Mouse (Mus musculus) cerebellum, adult 11-12 months (tissue): ENCODE data around the gene Gpc4.

ENCODE experiments used
- DNase-seq: peaks from one replicate; pipeline ENCODE4 v3.0.0; 2022

The Gpc4 gene

DNA sequence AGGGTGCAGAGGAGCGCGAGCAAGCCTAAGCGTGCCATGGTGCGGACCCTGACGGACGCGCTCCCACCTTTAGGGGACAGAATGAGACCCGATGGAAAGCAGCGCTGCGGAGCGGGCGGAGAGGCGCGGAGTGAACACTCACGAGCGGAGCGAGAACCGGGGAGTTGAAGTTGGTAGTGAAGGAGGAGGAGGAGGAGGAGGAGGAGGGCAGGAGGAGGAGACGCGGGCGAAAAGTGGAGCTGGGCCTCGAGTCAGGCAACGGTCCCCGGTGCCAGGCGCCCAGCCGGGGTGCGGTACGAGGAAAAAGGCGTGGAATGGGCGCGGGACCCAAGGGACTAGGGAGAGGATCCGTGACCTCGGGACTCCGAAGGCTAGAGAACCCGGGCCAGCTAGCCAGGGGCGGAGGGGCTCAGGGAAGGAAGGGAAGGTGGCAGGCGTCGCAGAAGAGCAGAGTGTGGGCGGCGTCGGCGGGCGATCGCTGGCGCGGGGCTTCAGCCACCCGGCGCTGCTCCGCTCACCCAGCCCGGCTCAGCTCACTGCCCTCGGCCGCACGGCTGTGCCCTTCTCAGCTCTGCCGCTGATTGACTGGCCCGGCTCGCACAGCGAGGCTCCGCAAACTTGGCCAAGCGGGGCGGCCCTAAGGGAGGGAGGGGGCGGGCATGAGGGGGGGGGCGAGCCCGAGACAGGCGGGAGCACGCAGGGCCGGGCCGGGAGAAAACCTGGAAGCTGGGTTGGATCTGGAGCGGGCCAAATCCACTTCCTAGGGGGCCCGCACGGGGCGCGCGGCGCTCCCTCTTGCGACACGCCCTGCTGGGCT is at the start of gene Gpc4:
Gene Gpc4 (minus strand): TSS at position 515 of the 817 bp plus-strand sequence.
- peak; percentile 2 for DNase-seq

DNA sequence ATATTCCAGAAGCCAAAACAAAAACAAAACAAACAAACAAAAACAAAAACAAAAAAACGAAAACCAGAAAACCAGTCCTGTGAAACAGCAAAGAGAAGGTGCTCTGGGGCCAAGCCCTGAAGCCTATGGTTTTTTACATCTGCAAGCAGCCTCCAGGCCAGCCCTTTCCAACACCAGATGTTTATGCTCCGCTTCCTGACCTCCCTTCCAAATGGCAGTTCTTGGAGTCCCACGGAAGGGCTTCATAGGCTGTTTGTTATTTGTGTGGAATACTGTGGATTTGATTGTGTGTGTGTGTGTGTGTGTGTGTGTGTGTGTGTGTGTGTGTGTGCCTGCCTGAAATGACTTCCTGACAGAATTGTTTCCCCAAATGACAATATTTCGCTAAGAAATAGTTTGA is 47.8 kb upstream of the Gpc4 start:
- DNase-seq, result no peak

DNA sequence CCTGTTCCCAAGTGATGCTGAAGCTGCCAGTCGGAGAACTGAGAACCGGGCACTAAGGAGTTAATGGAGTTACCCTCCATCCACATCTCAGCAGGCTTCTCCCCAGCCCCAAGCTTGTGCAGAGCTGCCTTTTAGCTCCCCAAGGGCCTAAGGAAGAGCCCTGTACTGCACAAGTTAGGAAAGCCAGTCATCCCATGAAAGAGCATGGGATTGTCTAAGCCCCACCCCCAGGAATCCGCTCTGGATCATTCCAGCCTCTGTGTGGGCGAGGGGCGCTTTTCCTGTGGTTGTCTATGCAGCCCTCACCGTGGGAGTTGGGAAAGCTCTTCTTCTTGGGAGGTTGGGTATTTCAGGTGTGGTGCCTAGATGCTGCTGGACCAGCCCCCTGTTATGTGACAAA is 34.8 kb upstream of the Gpc4 start:
- DNase-seq, result no peak

DNA sequence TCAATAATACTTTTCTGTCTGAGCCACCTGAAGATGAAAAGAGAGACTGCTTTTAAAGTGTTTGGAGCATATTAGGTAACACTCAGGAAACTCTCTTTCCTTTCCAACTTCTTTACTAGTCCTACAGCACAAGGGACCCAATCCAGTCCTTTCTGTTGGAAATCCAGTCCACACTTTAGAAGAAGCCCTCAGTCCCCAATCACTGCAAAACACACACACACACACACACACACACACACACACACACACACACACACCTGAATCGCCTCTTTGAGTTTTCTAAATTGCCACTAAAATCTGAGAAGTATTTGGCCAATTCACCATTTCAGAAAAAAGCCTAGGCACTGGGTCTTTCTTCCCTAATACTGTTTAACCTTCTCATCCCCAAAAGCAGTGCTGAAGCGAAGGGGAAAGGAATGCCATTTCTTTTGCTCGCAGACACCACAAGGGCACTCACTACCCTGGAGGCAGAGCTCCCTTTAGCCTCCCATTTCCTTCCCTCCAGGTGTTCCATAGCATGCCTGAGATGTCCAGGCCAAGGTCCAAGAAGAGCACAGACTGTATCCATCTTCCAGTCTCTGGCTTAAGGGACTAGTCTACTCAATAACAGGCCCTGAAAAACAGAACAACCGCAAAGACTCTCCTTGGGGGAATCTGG is 28.4 kb upstream of the Gpc4 start:
- no peak for DNase-seq

DNA sequence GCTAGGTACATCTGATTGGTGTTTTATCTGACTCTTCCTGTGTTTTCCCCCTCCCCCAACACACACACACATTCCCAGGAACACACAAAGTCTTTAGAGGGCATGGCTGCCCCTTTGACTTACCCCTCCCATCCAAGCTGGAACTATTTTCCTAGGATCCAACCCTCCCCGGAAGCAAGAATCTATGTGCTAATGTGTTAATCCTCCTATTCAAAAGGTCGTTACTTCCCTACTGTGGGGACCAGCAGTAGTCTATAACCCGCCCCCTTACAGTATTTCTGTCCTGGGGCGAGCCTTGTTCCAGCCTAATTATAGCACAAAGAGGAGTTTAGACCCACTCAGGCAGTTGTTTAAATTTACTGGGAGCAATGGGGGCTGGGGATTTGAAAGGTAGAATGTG is 24.0 kb upstream of the Gpc4 start:
- DNase-seq, result no peak

DNA sequence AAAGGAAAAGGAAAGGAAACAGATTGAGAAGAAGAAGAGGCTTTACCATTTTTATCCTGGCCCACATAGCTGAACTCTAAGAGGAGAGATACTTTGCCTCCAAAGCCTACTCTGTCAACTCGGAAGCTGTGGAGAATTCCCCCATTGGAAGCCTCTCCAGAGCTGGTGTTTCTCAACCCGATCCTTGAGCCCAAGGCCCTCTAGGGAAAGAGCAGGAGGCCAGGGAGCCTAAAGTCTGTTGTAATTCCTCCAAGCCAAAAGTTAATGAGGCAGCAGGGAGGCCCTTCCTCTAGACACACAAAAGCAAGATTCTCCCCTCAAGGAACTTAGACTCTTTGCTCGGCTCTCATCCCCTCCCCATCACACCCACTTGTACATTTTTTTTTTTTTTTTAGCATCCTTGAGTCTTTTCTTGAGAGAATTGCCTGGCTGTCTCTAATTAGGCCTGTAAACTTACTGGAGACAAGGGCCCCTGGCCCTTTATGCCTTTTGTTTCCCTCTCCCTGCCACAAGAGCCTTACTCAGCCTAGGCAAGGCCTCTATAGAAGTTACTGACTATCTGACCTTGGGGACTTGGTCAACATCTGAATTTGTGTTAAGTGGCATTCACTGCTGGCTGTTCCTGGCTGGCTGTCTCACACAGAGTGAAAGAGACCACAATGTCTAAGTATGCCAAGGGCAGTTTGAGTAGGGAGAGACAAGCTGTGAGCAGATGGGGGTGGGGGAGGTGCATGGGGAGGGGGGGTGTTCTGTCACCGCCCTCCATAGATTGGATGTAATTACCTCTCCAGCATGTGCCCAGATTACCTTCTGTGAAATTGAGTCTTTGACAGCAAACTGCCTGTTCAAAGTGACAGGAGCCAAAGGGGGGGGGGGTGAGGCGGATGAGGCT is 18.7 kb upstream of the Gpc4 start:
- no peak for DNase-seq

DNA sequence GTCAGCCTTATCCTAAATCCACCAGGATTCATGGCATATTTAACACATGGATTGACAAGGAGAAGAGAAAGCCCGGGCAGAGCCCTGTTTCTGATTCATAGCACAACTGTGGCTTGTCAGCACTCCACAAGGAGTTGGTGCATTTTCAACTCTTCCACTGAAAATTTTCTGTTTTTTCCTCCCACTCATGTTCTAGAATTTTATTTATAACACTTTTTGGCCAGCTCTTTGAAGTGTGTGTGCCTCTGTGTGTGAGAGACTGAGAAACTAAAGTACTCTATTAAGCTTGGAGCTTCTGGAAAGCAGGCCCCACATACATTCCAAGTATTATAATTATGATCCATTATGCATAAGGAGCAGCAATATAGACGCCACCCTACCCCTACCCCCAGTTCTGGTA is 16.3 kb upstream of the Gpc4 start:
- no peak for DNase-seq

DNA sequence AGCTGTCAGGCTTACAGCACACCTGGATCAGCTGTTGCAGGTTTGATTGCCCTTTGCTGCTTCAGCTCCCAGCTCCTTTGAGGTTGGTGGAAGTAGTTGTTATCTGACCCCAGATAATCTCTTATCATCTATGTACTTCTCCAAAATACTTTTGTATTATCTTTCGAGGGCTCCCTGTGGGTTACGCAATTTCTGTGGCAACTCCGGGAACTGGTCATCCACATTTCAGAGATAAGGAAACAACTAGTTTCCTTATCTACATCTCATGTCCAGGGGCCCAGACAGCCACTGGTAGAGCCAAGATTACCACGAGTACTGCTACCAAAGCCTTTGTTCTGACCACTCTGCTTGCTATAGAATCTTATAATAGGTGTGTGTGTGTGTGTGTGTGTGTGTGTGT is 12.0 kb upstream of the Gpc4 start:
- no peak for DNase-seq

DNA sequence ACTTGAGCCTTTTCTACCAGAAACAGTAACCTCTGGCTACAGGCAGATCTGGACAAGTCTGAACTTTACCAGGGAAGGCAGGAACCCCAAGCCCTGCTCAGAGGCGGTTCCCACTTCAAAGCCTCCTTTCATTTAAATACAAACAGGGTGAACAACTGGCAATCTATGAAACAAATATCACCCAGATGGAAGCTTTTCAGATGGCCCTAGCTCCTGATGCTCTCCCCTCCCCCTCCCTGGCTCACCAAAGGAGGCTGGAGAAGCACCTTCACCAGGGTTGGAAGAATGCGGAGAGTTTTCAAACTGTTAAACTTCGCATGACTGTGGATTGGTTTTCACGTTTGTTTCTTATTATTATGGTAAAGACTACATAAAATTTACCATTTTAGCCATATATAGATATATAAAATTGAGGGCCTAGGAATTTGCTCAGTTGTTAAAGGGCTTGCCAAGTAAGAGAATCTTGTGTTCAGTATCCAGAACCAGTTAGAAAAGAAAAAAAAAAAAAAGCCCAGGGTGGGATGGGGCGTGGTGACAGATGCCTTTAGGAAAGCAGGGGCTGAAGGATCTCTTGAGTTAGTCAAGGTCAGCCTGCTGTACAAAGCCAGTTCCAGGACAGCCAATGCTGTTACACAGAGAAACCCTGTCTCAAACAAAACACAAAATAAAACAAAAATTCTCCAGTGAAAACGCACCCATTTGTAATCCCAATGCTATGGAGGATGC is 2.6 kb upstream of the Gpc4 start:
- DNase-seq, result no peak

DNA sequence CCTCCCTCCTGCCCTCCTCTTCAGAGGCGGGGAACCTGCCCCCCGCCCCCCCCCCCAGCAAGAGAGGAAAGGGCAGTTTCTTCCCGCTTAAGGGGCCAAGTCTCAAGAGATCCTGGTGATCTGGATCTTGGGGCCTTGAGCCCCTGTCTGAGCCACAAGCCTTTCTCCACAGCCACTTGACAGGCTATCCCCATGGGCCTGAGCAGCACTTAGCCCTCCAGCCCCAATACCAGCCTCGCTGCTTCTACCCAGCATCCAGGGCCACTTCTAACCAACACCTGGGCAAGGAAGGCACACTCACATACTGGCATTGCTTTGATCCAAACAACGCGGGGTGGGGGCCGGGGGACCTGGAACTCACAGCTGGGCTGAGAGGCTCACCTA is 495 bp upstream of the Gpc4 start:
- DNase-seq, result no peak

DNA sequence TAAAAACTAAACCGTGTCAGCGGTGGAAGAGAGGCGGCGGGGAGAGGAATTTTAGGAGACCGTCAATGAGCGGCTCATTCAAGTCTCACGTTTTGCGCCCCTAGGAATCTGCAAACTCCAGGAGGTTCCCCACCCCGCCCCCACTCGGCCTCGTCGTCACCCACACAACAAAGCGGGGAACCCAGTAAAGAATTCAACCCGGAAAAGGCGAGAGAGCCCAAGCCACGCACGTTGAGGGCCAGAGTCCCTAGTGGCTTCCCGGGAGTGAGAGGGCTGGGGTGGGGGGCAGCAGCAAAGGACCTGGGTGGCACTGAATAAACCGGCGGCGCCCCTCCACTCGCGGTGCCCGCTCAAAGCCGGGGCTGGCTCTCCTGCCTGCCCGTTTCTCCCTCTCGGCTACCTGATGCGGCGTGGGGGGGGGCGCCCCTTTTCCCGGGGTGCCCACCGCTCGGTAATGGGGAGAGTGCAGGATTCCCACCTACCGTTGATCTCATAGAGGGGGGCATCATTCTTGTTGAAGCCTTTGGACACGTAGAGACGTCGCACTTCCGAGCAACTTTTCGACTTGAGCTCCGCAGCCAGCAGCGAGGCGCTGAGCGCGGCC is 816 bp downstream of the Gpc4 start:
- no peak for DNase-seq

DNA sequence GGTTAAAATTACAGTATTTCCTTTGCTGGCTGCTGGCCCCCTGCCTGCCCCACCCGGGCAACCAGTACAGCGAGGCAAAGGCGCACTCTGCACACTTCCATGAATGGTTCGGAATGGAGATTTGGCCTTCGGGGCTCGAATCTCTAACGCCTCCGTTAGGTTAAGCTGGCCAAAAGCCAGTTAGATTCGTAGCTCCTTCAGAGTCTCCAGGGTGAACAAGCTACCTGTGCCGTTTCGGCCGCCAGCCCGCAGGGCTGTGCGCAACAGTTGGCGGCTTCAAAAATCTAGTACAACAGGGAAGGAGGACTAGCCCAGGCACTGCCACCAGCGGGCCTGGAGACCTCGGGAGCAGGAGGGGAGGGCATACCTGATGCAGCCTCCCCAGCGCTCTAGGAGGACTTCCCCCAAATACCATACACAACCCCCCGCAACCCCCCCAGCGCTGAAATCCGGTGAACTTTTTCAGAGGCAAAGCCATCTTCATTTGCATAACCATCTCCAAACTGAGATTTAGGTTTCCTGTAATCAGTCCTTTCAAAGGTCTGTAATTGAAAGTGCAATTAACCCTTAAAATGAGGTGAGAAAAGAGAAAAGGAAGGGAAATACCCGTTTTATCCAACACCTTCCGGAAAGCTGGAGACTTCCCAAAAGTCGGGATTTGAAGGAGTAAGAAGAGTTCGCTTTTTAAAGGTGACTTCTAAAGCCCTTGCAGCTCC is 1.5 kb downstream of the Gpc4 start:
- DNase-seq, result no peak

DNA sequence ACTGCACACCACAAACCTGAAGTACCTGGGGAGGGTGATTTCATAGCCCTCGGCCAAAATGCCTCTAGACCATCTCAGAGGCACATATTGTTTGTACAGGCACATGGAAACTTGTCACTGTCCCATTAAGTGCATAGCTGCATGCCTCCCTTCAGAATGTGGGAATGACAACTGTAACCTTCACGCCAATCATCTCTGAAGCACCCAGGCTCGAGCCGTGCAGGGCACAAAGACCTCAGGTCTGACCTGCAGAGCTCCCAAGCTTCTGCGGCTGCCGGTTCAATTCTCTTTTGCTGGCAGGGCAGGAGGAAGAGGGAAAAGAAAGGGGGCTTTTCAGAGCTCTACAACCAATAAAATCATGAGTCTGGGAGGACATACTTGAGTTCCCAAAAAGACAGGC is 2.3 kb downstream of the Gpc4 start:
- DNase-seq, result no peak

DNA sequence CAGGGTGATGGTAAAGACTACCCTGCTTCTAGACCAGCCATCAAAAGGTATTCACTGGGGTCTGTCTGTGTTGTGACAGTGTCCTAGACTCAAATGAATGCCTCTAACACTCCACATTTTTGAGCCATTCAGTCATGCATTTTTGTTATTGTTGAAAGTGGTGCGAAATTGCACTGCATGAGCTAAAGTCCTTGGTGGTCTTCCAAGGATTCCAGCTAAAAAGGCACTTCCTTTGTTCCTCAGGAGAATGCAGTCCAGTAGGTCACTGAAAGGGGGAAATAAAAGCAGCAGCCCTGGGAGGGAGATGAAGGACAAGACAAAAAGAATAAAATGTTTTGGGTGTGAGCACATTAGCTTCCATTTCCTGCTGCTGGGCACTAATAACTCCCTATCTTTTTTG is 2.8 kb downstream of the Gpc4 start:
- DNase-seq, result no peak

DNA sequence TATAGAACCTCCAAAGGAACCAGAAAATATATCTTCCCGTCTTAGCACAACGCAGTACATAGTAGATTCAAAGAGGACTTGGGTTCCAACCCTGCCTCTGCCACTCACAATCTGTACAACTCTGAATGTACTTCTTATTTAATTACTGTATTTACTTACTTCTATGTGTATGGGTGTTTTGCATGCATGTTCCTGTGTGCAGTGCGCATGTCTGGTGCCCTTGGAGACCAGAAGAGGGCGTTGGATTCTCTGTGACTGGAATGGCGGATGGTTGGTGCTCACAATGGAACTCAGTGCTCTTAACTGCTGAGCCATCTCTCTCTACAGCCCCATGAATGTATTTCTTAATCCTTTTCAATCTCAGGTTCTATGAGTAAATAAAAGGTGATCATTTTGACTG is 5.4 kb downstream of the Gpc4 start:
- DNase-seq, result no peak

DNA sequence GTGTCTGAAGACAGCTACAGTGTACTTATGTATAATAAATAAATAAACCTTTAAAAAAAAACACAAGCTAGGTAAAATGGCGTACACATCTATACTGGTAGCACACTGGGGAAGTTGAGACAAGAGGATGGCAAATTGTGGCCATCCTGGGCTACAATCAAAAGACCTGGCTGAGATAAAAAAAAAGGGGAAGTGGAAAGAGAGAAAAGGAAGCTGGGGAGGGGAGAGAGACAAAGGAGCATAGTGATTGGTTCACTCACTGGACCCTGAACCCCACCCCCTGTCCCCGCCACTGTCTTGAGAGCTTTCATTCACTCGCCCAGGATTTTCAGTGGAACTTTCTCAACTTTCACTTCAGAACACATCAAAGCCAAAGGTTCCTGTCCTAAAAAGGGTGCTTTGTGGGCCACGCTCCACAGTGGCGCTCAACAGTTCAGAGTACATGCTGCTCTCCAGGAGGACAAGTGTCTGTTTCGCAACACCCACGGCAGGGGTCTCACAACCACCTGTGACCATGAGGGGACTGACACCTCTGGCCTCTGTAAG is 9.6 kb downstream of the Gpc4 start:
- DNase-seq, result no peak

DNA sequence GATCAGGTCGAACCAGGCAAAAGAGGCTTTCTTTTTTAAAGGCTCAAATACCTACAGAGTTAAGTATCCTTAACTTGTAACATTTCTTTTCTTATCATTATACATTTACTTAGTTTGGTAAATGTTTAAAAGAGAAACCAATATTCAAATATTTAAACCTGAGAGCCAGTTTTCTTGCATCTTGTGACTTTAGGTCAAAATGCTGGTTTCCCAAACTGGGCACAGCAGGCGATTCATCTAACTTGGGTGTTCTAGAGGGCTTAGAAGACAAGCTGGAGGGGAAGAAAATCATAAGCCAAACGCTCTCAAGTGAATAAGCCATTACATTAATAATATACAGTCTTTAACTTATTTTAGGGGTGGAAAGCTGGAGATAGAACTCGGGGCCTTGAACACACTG is 10.2 kb downstream of the Gpc4 start:
- no peak for DNase-seq

DNA sequence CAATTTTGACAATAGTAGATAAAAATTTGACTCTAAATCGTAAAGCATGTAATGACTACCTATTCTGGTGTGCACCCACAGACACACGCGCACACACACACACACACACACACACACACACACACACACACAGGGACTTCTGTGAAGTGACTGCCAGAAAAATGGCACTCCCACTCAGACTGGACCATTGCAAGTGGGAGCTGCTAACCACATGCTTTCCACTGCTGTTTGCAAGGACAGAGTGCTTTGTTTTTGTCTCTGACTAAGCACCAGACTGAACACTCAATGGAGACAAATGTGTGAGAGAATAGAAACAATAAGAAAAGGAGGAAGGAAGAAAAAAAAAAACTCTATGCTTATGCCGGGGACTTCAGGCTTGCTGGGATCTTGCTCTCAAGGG is 11.6 kb downstream of the Gpc4 start:
- DNase-seq, result no peak

DNA sequence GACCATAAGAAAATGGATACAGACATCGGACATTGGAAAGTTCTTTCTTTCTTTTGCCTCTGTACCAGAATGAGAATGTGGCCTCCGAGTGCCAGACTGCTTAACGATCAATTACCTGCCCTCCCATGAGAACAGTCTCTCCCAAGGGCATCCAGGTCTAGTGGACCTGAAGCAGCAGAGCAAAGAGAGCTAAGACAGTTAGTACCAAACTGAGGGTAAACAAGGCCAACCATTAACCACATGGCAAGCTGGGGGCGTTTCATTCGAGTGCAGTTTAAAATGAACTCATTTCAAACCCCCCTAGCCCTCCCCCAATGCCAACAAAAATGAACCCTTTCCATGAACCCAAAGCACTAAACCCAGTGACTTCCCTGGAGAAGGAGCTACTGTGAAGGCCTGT is 12.1 kb downstream of the Gpc4 start:
- no peak for DNase-seq

DNA sequence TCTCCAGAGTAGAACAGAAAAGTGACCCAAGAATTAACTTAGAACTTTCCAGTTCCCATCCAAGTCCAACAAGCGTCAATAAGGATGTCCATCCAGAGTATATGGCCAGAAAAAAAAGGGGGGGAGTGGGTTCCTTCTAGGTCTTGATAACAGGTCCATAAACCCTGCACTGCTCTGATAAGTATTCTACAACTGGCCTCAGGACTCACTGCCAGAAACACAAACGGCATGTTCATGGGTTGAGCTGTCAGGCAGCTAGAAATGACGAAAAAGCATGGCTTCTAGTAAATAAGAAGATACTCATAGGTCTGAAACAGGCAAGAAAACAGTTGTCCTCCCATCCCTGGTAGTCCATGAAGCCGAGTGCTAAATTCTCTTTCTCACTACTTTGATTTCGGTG is 13.5 kb downstream of the Gpc4 start:
- DNase-seq, result no peak

DNA sequence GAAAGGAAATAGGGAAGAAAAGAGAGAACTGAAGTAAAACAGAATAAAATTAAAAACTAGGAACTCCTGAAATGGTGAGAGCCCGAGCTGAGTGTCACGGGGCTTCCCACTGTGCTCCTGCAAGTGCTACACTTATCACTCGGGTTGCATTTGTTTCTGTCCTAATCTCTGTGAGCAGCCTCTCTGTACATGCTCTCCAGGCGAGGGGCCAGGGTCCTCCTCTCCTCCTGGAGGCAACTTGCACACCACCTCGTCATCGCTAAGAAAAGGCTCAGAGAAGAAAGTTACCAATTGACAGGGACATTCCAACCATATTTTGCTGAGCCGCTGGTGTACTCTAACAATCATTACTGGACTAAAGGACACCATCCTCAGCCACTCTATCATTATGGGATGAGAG is 14.0 kb downstream of the Gpc4 start:
- DNase-seq, result no peak

DNA sequence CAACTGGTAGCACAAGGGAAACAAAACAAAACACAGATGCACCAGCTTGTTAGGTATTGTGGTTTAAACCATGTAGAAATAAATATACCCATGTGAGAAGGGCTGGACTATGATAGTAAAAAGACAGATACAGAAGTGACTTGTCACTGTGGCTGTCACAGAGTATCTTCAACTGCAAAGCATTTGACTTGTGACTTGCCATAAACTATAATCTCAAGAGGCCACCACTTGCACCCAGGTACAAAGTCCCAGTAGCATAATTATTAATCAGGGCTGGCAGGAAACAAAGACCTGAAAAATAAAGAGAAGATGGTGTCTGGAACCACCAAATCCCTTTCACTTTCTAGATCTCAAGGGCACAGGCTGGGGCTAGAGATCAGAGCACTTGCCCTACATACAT is 19.5 kb downstream of the Gpc4 start:
- no peak for DNase-seq
